Mouse (Mus musculus) CH12.LX (cell line): ENCODE results near the gene Ccdc6. TPM values are rescaled to one million over a fixed set of nuclear protein-coding genes. Genes with fewer than 3 reads are reported as not detected.

ENCODE experiments used
- DNase-seq: peaks from one replicate; pipeline ENCODE4 v3.0.0-alpha.2; 2013; ENCODE audit errors: extremely low read depth
- H3K27ac ChIP-seq: 2 replicates; pipeline ENCODE4 v1.5.1; 2012; ENCODE audit warnings: low read depth, mild to moderate bottlenecking, control low read depth, moderate library complexity; ENCODE audit not compliant: insufficient read depth
- H3K27me3 ChIP-seq: replicated peaks from 2 replicates; pipeline ENCODE3; 2012; ENCODE audit warnings: inconsistent platforms
- H3K36me3 ChIP-seq, 2 experiments: replicated peaks in 1 of 2; 2 replicates each; pipeline versions ENCODE3 to v1.6.1; 2012; ENCODE audit warnings: inconsistent platforms in 1 of 2, low read length in 1 of 2, mild to moderate bottlenecking in 1 of 2, mixed read lengths in 1 of 2, moderate library complexity in 1 of 2; ENCODE audit not compliant: control insufficient read depth in 1 of 2, insufficient read depth in 1 of 2
- H3K4me1 ChIP-seq, 2 experiments: 2 replicates each; pipeline ENCODE4 v1.6.1; 2012; ENCODE audit warnings: inconsistent platforms in 1 of 2, moderate library complexity in 1 of 2; ENCODE audit not compliant: insufficient read depth in 2 of 2, control insufficient read depth in 1 of 2
- H3K4me2 ChIP-seq: 2 replicates; pipeline ENCODE4 v1.6.1; 2012; ENCODE audit warnings: low read depth, mild to moderate bottlenecking, control low read depth; ENCODE audit not compliant: poor library complexity, insufficient read depth, severe bottlenecking
- H3K4me3 ChIP-seq, 3 experiments: fragments of 150-350 bp in 1 of 3; sonication (generic) in 1 of 3; replicated peaks in 1 of 3; 2 replicates each; pipeline versions ENCODE3 to v1.5.1; 2011 to 2012; ENCODE audit warnings: low read depth in 2 of 3, low read length in 2 of 3, mild to moderate bottlenecking in 2 of 3, moderate library complexity in 2 of 3, control low read depth in 1 of 3, improper control_type of control experiment in 1 of 3, inconsistent platforms in 1 of 3, mixed read lengths in 1 of 3; ENCODE audit not compliant: poor library complexity in 1 of 3
- H3K79me2 ChIP-seq: replicated peaks from 2 replicates; pipeline ENCODE4 v1.6.1; 2012; ENCODE audit warnings: mild to moderate bottlenecking, moderate library complexity; ENCODE audit not compliant: control insufficient read depth, poor library complexity, insufficient read depth, severe bottlenecking; ENCODE audit errors: extremely low read depth
- H3K9ac ChIP-seq: 2 replicates; pipeline ENCODE4 v1.6.1; 2012; ENCODE audit warnings: low read depth, mild to moderate bottlenecking, control low read depth, moderate library complexity; ENCODE audit not compliant: insufficient read depth
- H3K9me3 ChIP-seq: replicated peaks from 2 replicates; pipeline ENCODE3; 2012; ENCODE audit warnings: low read length, inconsistent platforms, mixed read lengths
- BHLHE40 ChIP-seq: IDR thresholded peaks from 2 replicates; pipeline ENCODE4 v1.6.1; 2011; ENCODE audit warnings: mild to moderate bottlenecking, low read depth, low read length, improper control_type of control experiment
- CHD1 ChIP-seq: IDR thresholded peaks from 2 replicates; pipeline ENCODE4 v1.6.1; 2012; ENCODE audit warnings: low read depth, low read length, improper control_type of control experiment, inconsistent platforms
- CHD2 ChIP-seq: IDR thresholded peaks from 2 replicates; pipeline ENCODE4 v1.6.1; 2011; ENCODE audit warnings: low read length, improper control_type of control experiment
- CTCF ChIP-seq, 2 experiments: IDR thresholded peaks in 1 of 2; conservative IDR thresholded peaks in 1 of 2; 2 replicates each; pipeline ENCODE4 v1.5.1; 2011 to 2012; ENCODE audit warnings: low read depth in 2 of 2, low read length in 2 of 2, improper control_type of control experiment in 1 of 2, inconsistent platforms in 1 of 2, mild to moderate bottlenecking in 1 of 2, moderate library complexity in 1 of 2
- ELF1 ChIP-seq: IDR thresholded peaks from 2 replicates; pipeline ENCODE4 v1.6.1; 2014; ENCODE audit warnings: low read depth, mild to moderate bottlenecking, inconsistent platforms, low read length, improper control_type of control experiment
- HCFC1 ChIP-seq: IDR thresholded peaks from 2 replicates; pipeline ENCODE4 v1.6.1; 2012; ENCODE audit warnings: low read depth, mild to moderate bottlenecking, inconsistent platforms, low read length, improper control_type of control experiment
- IRF4 ChIP-seq: IDR thresholded peaks from 2 replicates; pipeline ENCODE4 v1.6.1; 2014; ENCODE audit warnings: low read depth, mild to moderate bottlenecking, inconsistent platforms, low read length, improper control_type of control experiment
- JUN ChIP-seq: IDR thresholded peaks from 2 replicates; pipeline ENCODE4 v1.6.1; 2011; ENCODE audit warnings: low read depth, mild to moderate bottlenecking, low read length, improper control_type of control experiment, moderate library complexity; ENCODE audit not compliant: insufficient read depth
- JUND ChIP-seq: conservative IDR thresholded peaks from 2 replicates; pipeline ENCODE4 v1.6.1; 2011; ENCODE audit warnings: low read depth, low read length, improper control_type of control experiment
- MAFK ChIP-seq: IDR thresholded peaks from 2 replicates; pipeline ENCODE4 v1.6.1; 2011; ENCODE audit warnings: low read length, improper control_type of control experiment; ENCODE audit not compliant: insufficient replicate concordance
- MAX ChIP-seq: IDR thresholded peaks from 2 replicates; pipeline ENCODE4 v1.6.1; 2011; ENCODE audit warnings: low read length, improper control_type of control experiment
- MAZ ChIP-seq: IDR thresholded peaks from 2 replicates; pipeline ENCODE4 v1.6.1; 2012; ENCODE audit warnings: low read depth, mild to moderate bottlenecking, inconsistent platforms, low read length, improper control_type of control experiment, moderate library complexity
- MXI1 ChIP-seq: IDR thresholded peaks from 2 replicates; pipeline ENCODE4 v1.6.1; 2011; ENCODE audit warnings: mild to moderate bottlenecking, low read depth, low read length, improper control_type of control experiment
- MYC ChIP-seq: IDR thresholded peaks from 2 replicates; pipeline ENCODE4 v1.6.1; 2011; ENCODE audit warnings: low read depth, mild to moderate bottlenecking, improper control_type of control experiment, low read length
- NELFE ChIP-seq: IDR thresholded peaks from 2 replicates; pipeline ENCODE4 v1.6.1; 2011; ENCODE audit warnings: low read depth, low read length, improper control_type of control experiment
- PAX5 ChIP-seq: IDR thresholded peaks from 2 replicates; pipeline ENCODE4 v1.6.1; 2012; ENCODE audit warnings: low read length, inconsistent platforms, mixed read lengths
- POLR2A ChIP-seq: IDR thresholded peaks from 2 replicates; pipeline ENCODE4 v1.6.1; 2011; ENCODE audit warnings: low read depth, mild to moderate bottlenecking, improper control_type of control experiment, low read length
- TBP ChIP-seq: conservative IDR thresholded peaks from 2 replicates; pipeline ENCODE4 v1.6.1; 2011; ENCODE audit warnings: low read depth, low read length, improper control_type of control experiment
- TCF12 ChIP-seq: IDR thresholded peaks from 2 replicates; pipeline ENCODE4 v1.6.1; 2014; ENCODE audit warnings: low read depth, mild to moderate bottlenecking, inconsistent platforms, low read length, improper control_type of control experiment
- UBTF ChIP-seq: IDR thresholded peaks from 2 replicates; pipeline ENCODE4 v1.6.1; 2012; ENCODE audit warnings: low read depth, mild to moderate bottlenecking, inconsistent platforms, low read length, improper control_type of control experiment, moderate library complexity
- USF1 ChIP-seq: IDR thresholded peaks from 2 replicates; pipeline ENCODE4 v1.6.1; 2014; ENCODE audit warnings: low read depth, mild to moderate bottlenecking, inconsistent platforms, low read length, improper control_type of control experiment
- ZKSCAN1 ChIP-seq: IDR thresholded peaks from 2 replicates; pipeline ENCODE4 v1.6.1; 2012; ENCODE audit warnings: low read depth, inconsistent platforms, low read length, improper control_type of control experiment, borderline replicate concordance
- ZNF384 ChIP-seq: IDR thresholded peaks from 2 replicates; pipeline ENCODE4 v1.6.1; 2012; ENCODE audit warnings: low read depth, low read length, improper control_type of control experiment, inconsistent platforms
- dilution Hi-C: fragments of 300-500 bp; cut with MboI; formaldehyde crosslinking; loops from 2 replicates; pipeline ENCODE4 v1.14.3; 2020; ENCODE audit warnings: low sequenced_read_pairs; ENCODE audit not compliant: extremely low pct_unique_long_range_greater_than_20kb, extremely low pct_ligation_motif_present
- in situ Hi-C: fragments of 300-500 bp; cut with MboI; formaldehyde crosslinking; loops from 3 replicates; pipeline ENCODE4 v1.14.3; 2019; ENCODE audit warnings: low sequenced_read_pairs, low pct_ligation_motif_present, low pct_unique_long_range_greater_than_20kb, mixed read lengths
- polyA plus RNA-seq: library from polyadenylated mRNA; unstranded; fragments of >175 nt; gene quantifications from 2 replicates; pipeline ENCODE4 v1.2.1, GENCODE M21; 2012; ENCODE audit warnings: low read depth; ENCODE audit not compliant: insufficient read length
- total RNA-seq, 2 experiments: library from RNA; depleted of rRNA; stranded (reverse); fragments of 300-350 nt in 1 of 2; fragments of >200 nt in 1 of 2; gene quantifications; 2 replicates each; pipeline ENCODE4 v1.2.3; 2012 to 2014

Gene Ccdc6
- total and polyA plus RNA-seq, 3 experiments, result 19.7 to 36.7 (median 33.5) TPM

GRCm38 (mm10) chr10:70156431-70157165, 59.7 kb downstream of the Ccdc6 start (continued):
- TF ChIP-seq USF1, result no peak
- TF ChIP-seq UBTF, result no peak
- TF ChIP-seq ZNF384, result no peak
- TF ChIP-seq IRF4, result no peak
- TF ChIP-seq TBP, result no peak
- peak; percentile 56; the same call in 1 of the 2 replicates for TF ChIP-seq TCF12
- TF ChIP-seq NELFE, result no peak
- TF ChIP-seq BHLHE40, result no peak
- TF ChIP-seq JUND, result no peak
- no peak for TF ChIP-seq MAFK
- no peak for TF ChIP-seq MAX
- TF ChIP-seq CHD2, result no peak
- no peak for TF ChIP-seq ELF1
- no peak for TF ChIP-seq ZKSCAN1
- TF ChIP-seq JUN, result no peak
- TF ChIP-seq PAX5, result no peak
- TF ChIP-seq POLR2A, result no peak
- no peak for TF ChIP-seq MYC

GRCm38 (mm10) chr10:70159651-70160320, 62.9 kb downstream of the Ccdc6 start:
- Histone ChIP-seq H3K27ac (no peak overlapping the region), H3K79me2 (no peaks in the 10 kb centered on the region), H3K9ac (no peak overlapping the region), H3K27me3 (no peaks in the 10 kb centered on the region), H3K4me1 (peaks cover 11 to 56% of the 10 kb centered on the region in 2 experiments)
- in situ Hi-C loops, result no loop called here
- TF ChIP-seq MAZ (no peak), ZNF384 (no peak), POLR2A (no peak), HCFC1 (no peak), PAX5 (no peak), MYC (no peak), BHLHE40 (no peak), CHD1 (no peak), CTCF (conservative IDR thresholded peaks at IDR 0.05 in 1 of 2, IDR thresholded peaks at IDR 0.05 in 1 of 2; ENCODE audit: low read depth in 2 of 2, low read length in 2 of 2) (no peak), CHD2 (no peak), MXI1 (no peak), JUND (no peak), MAFK (no peak)
- TF ChIP-seq, all 38 proteins: peak for 0
- Histone ChIP-seq H3K4me3 (no peak overlapping the region), H3K9me3 (peaks cover 3% of the 10 kb centered on the region), H3K36me3 (peaks cover 39 to 79% of the 10 kb centered on the region in 2 experiments), H3K4me2 (no peak overlapping the region)
- dilution Hi-C loops, result no loop called here
- DNase-seq, result no peak
